Mouse (Mus musculus) heart, postnatal 14 days (tissue): Measurements from ENCODE around the gene Cyb5d1. TPM values are rescaled to one million over a fixed set of nuclear protein-coding genes. Genes with fewer than 3 reads are reported as not detected.
"Not testable (repeated sequence)": the region's sequence is repeated elsewhere in the genome, so short reads cannot be mapped to it uniquely, and the experiment has no call there.

Source experiments
- DNase-seq, 2 experiments: peaks; one replicate each; pipeline ENCODE4 v3.0.0; 2021 to 2022
- intact Hi-C: fragments of 180-260 bp; cut with DNase I; formaldehyde crosslinking; loops from one replicate; pipeline ENCODE4 v1.15.1; 2025
- total RNA-seq, 2 experiments: library from RNA; stranded (reverse); gene quantifications; 2 replicates each; pipeline ENCODE4 v1.2.3; 2021

The Cyb5d1 gene
- total RNA-seq, 2 experiments from 2014 or later, result 25.0 to 29.3 TPM

DNA sequence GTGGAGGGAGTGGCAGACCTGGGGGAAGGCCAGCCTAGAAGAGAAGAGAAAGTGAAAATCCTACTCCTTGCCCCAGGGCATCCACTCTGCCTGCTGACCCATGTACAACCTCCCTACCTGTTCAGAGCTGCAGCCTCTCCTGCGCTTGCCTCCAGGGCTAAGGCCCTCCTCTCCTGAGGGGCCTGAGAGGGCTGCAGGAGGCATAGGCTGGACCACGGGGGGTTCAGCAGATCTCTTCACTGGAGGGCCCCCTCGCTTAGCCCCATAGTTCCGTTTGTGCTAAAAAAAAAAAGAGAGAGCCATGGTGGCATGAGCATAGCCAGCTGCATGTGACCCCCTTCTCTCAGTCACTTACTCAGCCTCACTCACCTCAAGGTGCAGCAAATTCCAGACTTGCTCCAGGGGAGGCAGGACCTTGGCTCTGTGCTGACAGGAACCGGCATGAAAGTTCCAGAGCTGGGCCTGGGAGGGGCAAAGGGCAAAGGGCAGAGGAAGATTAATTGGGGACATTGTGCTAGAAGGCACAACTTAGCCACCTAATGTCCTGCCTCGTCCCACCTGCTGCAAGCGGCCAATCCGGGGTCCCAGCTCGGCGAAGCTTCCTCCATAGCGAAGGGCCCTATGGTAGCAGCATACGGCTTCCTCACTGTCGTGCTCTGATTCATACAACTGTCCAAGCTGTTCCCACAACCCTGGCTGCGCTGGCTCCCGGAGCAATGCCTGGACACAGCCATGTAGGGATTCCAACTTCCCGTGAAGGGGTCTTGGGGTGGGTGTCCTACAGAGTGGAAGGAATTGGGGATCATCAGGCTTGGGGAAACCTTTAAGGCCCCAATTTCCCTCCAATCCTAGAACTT is 11.7 kb upstream of the Cyb5d1 start:
- no peak for DNase-seq
- intact Hi-C loops, result loop anchor here (2.0 kb wide), 1 partner anchor 16 kb away; no protein-coding TSS in a partner anchor

DNA sequence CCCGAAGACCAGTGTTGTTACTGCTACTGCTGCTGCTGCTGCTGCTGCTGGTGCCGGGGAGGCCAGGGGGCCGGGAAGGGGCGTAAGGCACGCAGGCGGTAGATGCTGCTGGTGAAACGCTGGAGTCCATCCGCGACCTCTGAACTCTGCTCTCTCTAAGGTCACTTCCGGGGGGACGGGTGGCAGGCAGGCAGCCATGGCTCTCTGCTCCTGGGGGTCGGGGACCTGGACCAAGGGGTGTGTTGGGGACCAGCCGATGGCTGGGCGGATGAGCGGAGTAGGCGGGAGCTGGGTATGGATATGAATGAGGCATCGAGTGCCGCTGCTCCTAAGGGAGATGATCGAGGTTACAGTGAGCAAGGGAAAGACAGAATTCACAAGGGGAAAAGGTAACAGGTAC is 10.9 kb upstream of the Cyb5d1 start:
- no peak for DNase-seq
- intact Hi-C loops, result loop anchor here (2.0 kb wide), 1 partner anchor 17 kb away; no protein-coding TSS in a partner anchor

DNA sequence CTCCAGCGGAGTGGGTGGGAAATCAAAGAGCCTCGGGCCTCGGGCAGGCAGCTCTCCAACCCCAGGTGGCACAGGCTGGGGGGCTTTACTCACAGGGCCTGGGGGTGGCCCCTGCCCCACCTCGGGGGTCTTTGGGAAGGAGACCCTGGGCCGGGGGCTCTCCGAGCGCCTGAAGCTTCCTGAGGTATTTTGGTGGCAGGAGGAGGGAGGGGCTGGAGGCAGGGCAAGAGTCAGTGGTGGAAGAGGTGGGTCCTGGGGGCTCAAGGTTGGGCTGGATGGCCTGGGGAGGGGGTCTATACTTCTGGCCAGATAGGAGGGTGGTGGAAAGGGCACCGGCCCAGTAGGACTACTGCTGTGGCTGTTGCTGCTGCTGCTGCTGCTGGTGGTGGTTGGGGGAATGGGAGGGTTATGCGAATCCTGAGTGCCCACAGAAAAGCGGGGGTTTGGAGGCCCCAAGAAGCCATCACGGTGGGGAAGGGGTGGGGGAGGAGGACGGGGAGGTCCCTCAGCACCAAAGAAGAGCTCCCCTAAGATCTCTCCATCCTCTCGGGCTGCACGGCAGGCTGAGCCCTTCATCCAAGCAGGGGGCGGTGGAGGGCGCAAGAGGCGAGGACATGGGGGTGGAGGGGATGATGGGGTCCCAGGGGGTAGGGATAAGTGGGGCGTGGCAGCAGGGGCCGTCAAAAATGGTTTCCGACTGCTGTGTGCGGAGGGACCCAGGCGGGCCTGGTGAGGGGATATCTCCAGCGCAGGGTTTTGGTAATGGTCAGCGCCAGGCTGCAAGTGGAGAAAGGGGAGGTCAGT is 10.2 kb upstream of the Cyb5d1 start:
- intact Hi-C loops, result loop anchor here (2.0 kb wide), 1 partner anchor 17 kb away; no protein-coding TSS in a partner anchor
- no peak for DNase-seq

DNA sequence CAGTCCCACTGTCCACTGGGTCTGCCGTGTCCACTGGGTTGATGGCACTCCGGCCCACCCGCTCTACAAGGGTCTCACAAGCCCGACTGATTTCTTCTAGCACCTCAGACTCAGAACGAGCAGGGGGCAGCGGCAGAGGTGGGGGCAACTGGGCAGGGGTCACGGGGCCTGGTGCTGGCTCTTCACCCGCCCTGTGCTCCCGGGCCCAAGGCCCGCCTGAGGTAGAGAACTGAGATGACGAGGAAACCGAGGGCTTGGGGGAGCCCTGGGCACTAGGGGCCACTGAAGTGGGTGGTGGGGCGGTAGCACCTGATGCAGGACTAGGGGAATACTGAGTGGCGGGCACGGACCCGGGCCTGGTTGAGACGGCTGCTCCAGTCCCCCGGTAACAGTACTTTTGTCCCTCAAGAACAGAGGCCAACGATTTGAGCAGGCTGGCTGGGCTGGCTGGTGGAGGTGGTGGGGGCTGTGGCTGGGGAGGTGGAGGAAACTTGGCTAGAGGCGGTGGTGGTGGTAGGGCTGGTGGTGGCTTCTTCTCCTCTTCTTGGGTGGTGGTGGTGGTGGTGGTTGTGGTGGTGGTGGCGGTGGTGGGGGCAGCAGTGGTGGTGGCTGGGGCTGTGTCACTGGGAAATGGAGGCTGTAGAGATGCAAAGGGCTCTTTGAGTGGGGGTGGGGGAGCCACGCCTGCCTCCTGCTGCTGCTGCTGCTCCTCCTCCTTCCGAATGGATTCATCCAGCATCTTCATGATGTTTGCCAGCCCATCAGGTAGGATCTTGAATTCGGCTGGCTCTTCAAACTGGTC is 9.4 kb upstream of the Cyb5d1 start:
- DNase-seq, result peak in 1 of 2 experiments; percentile 5
- intact Hi-C loops, result no loop called here

DNA sequence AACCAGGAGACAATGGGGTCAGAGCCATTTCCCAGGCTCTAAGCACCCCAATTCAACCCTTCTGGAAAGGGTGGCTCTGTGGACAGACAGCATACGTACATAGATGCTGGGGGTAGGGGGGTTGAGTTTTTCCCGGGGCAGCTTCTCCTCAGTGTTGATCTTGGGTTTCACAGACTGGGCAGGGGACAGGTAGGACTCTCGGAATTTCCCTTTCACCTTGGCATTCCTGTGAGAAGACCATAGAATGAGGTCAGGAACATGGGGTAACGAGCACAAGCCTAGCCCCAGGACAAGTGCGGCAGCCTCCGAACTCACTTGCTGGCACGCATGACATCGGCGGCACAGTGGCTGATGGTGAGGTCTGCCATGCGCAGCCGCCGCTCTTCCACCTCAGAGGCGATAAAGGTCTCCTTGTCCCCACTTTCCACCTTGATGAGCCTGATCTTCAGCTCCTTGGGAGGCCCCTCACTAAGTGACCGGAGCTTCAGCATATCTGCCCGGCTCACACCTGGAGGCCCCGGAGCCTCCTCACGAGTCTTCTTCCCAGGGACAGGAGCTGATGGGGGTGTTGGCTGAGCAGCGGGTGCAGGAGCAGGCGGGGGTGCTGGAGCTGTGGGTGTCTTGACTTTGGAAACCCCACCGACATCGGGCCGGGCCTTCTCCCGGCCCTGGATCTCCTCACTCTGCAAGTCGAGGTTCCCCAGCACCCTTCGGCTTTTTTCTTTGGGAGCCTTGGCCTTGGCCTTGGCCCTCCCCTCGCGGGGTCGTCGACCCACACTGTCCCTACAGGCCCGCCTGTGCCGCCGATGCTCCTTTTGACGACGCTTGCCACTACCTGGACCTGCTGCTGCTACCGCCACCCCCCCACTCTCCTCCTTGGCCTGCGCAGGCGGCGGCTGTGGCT is 8.5 kb upstream of the Cyb5d1 start:
- peak in 1 of 2 experiments; percentile 4 for DNase-seq
- intact Hi-C loops, result no loop called here

DNA sequence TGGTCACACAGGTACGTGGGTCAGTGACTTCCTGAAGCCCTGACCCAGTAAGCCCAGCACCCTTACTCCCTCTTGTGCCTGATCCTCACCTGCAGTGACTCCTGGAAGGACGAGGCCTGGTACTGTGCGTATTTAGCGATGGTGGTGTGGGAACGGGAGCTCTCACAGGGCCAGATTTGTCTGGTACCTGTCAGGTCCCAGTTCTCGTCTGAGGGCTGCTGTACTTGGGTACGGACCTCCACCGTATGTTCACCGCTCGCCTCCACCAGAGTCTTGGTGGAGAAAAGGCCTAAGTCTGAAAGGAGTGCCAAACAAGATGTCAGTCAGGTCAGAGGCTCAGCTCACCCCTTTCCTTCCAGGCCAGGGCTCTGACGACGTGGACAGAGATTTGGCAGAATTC is 6.6 kb upstream of the Cyb5d1 start:
- DNase-seq, result no peak
- intact Hi-C loops, result loop anchor here (2.0 kb wide), 2 partner anchors 29 to 113 kb away; no protein-coding TSS in a partner anchor

DNA sequence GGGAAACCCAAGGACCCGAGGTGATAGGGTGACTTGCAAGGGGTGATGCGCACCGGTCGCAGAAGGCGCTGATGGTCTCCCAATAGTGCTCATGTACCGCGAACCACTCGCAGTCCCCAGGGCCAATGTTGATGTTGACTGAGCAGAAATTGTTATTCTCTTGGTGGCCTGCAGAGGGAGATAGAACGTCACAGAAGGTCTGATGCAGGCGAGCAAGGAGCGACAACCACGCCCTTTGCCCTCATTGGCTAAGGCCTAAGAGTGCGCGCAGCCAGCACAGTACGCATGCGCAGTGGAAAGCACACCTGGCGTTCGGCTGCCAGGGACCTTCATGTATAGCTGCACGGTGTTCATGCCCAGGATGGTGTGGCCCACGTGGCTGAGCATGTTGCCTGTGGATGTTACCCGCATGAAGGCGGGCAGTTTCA is 5.8 kb upstream of the Cyb5d1 start:
- DNase-seq, result peak; percentile 84 to 91
- intact Hi-C loops, result loop anchor here (2.0 kb wide), 2 partner anchors 30 to 114 kb away; no protein-coding TSS in a partner anchor

DNA sequence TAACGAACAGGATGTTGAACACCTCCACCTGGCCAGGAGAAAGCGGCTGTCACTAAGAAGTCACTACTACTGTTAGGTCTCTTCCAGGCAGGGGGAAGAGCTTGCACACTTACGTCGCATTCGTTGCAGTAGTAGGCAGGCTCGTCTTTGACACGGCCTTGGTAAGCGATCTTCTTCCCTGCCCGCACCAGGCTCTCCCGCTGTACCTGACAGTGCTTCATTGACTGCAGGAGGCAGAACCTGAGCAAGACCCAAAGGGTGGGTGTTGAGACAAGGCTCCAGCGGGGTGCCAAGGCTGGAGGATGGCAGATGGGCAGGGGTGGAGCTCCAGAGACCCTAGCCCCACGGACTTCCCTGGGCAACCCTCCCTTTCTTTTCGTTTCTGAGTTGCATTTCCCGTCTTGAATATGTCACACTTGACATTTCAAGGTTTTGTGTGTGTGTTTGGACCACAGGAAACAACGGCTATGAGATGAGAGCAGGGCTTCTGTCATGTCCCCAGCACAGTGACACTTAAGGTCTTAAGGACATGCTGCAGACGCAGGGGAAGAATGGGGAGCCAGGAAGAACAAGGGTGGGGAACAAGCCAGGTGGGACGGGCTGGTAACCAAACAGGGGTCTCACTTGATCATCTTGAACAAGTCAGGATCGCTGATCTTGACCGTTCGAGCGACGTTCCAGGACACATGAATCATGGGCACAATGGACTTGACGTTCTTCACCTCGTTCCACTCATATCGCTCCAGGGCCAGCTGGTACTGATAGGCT is 4.8 kb upstream of the Cyb5d1 start:
- intact Hi-C loops, result loop anchor here (2.0 kb wide), 2 partner anchors 31 to 115 kb away; no protein-coding TSS in a partner anchor
- peak in 1 of 2 experiments; percentile 4 for DNase-seq

DNA sequence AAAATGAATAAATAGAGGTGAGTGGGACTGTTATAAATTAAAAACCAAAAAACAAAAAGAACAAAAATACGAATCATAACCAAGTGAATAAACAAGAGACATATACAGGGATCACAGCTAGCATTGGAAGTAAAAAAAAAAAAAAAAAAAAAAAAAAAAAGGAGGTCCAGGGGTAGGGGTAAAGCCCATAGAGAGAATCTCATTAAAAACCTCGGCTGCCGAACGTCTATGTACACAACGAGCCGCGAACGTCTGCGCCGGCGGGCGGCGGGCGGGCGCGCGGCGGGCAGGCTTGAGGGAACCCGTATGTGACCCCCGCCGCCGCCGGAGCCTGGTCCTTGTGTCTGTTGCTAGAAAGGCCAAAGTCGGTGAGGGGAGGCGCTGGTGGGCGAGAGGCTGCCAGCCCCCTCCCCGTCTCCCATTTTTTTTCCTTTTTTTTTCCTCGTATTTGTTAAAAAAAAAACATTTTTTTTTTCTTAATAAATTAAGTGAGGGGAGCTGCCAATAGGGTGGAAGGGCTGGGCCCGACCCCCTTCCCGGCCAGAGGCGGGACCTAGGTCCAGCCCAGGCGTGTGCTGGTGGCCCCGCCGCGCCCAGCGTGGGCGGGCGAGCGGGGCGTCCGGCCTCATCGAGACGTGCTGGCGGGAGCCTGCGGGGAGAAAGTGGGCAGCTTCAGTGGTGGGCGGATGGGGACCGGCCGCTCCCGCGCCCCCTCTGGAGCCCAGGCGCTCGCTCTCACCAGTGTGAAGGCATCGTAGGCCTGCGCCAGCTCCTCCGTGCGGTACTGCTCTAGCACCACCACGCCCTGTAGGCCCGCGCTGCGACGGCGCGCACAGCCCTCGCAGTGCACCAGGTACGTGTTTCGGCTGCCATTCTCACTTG is 4.0 kb upstream of the Cyb5d1 start:
- peak; percentile 35 to 57 for DNase-seq
- intact Hi-C loops, result loop anchor here (2.0 kb wide), 3 partner anchors 19 to 115 kb away; no protein-coding TSS in a partner anchor

DNA sequence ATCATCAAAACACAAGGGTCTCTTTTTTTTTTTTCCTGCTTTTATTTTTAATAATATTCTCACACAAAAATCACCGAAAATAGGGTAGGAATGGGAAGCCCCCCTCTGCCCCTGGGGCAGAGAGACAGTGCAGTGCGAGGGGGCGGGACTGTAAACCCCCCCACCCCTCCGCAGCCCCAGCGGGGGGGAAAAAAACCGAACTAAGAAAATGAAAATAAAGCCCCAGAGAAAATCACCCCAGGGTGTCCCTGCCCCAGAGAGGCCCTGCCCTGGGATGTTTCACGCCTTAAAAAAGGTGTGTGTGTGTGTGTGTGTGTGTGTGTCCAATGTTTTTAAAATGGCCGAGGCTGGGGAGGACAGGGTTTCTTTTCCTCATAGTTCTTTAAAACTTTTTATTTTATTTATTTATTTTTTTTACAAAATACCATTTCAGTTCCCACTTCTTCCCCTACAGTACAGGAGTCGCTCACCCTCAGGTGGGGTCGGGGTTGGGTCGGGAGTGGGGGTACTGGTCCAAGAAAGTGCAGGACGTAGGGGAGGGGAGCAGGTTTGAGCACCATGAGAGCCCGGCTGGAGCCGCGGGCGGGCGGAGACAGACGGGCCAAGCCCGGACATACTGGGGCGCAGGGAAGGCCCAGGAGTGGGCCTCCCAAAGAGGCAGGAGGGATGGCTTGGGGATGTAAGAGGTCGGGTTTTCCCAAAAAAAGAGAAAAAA is 3.2 kb upstream of the Cyb5d1 start:
- peak in 1 of 2 experiments; percentile 16 for DNase-seq
- intact Hi-C loops, result loop anchor here (2.0 kb wide), 1 partner anchor 20 kb away; no protein-coding TSS in a partner anchor

DNA sequence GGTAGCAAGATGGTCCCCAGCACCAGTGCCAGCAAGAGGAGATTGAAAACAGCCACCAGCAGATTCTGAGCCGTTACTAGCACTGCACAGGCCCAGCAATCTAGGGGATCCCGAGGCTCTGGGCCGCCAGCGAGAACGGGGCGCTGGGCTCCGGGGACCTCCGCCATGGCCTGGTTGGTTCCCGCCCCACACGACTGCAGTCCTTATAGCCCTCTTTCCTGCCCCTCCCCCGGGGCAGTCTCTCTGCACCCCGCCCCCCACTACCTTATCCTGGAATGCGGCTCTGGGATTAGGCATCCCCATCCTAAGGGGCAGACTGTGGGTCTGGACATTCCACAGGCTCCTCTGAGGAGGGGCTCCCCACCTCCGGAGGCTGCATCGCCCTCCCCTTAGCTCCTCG is 2.6 kb upstream of the Cyb5d1 start, which contains the start of gene Tmem88:
Gene Tmem88, minus strand, starts transcription at position 176 of the 400 bp plus-strand sequence.
- peak; percentile 69 to 75 for DNase-seq
- intact Hi-C loops, result loop anchor here (2.0 kb wide), 1 partner anchor 21 kb away; no protein-coding TSS in a partner anchor

DNA sequence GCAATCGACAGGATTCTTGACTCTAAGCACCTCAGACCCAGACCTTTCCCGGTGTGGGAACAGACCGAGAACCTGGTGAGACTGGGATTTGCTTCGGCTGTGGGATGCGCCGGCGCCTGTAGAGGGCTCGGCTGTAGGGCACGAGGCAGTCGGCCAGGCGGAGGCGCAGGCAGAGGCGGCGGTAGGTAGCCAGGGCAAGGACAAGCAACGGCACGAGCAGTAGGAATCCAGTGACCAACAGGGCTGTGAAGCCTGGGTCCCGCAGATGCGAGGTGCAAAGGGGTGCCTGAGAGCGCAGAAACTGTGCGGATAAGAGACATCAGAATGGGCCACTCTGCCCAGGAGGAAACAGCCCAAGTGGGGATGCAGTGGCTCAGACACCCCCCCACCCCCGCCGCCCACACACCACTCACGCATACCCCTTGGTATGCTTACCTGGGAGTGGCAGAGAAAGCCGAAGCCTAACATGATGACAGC is 2.2 kb upstream of the Cyb5d1 start:
- peak; percentile 36 to 38 for DNase-seq
- intact Hi-C loops, result loop anchor here (2.0 kb wide), 2 partner anchors 13 to 21 kb away; no protein-coding TSS in a partner anchor

DNA sequence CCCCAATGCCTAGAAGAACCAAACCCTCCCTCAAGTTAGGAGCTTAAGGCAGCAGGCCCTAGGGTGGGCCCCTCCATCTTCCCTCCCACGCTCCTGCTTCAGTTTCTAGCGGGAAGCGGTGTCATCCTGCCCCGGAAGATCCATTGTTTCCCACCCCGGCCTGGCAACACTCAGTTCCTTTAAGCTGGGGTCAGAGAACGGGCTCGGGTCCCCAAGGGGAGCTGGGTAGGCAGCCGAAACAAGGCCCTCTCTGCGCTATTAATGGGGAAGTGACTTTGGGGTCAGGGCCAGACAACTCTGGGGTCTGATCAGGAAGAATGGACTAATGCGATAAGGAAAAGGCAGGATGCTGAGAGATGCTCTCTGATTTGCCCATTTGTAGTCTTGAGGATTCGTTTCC is 1.3 kb upstream of the Cyb5d1 start:
- intact Hi-C loops, result loop anchor here (2.0 kb wide), 1 partner anchor 14 kb away; no protein-coding TSS in a partner anchor
- DNase-seq, result peak; percentile 67 to 74

DNA sequence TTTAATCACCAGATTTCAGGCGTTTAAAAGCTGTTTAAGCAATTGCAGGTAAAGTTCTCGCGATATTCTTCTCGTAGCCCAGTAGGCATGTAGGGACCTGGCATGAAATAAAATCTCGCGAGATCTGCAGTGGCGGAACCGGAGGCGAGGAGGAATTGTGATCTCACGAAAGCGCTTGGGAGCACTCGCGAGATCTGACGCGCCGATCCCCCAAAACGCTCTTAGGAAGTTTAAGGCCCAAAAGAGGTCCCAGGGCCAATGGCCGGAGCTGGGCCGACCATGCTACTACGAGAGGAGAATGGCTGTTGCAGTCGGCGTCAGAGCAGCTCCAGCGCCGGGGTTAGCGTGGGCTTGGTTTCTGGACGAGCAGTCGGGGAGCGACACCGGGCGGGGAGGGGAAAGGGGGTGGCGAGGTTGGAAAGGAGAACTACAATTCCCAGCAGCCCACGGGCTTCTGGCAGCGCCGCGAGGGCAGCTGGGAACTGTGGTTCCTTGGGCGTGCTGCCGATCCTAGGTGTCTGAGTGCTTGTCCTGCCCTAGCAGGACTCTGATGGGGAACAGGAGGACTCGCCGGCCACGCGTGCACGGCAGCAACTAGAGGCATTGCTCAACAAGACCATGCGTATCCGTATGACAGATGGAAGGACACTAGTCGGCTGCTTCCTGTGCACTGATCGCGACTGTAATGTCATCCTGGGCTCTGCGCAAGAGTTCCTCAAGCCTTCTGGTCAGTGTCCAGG is 373 bp upstream of the Cyb5d1 start:
- peak; percentile 91 to 94 for DNase-seq
- intact Hi-C loops, result loop anchor here (2.0 kb wide), 1 partner anchor 15 kb away; no protein-coding TSS in a partner anchor

DNA sequence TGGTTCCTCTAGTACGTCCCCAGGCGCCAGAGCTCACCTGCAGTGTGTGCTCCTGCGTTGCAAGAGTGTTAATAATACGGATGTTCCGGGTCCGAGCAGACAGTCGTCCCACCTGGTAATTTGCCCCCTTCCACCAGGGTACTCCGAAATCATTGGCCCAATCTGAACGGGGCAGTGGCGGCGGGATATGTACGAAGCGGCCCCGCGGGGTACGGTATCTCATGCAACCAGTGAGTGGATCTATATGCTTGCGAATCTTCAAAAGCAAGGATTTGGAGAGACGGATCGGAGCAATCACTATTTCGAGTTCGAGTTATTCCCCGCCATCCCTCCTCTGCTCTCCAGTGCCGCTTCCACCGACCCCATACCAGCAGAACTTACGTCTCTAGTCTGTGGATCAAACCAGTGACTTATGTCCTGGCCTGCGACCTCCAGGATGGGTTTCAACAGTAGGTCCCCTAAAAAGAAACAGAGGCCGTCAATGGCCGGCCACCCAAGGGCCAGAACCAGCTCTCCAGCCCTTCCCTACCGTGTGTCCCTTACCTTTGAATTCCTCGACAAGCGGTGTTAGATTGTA is 752 bp downstream of the Cyb5d1 start:
- intact Hi-C loops, result not testable (repeated sequence)
- DNase-seq, result peak; percentile 18 to 24
